Mouse (Mus musculus) C2C12 (cell line): Measurements from ENCODE around the gene Atp5g1.

Experiments used
- CTCF ChIP-seq: IDR thresholded peaks from one replicate; pipeline ENCODE4 v1.5.1; 2011; ENCODE audit not compliant: control insufficient read depth, insufficient read depth, insufficient read length
- MAX ChIP-seq: IDR thresholded peaks from one replicate; pipeline ENCODE4 v1.6.1; 2011; ENCODE audit warnings: mild to moderate bottlenecking, control low read depth

- TF ChIP-seq MAX (no peak), CTCF (no peak)
These were observed 40.6 kb upstream of the Atp5g1 start for GRCm38 (mm10) chr11:96116116-96116515.
